Mouse (Mus musculus): Measurements from ENCODE around the gene Uhrf1. TPM values are rescaled to one million over a fixed set of nuclear protein-coding genes. Genes with fewer than 3 reads are reported as not detected.

Gene Uhrf1
- total and polyA plus RNA-seq, 2 experiments from 2014 or later, result 4.7 to 10.0 TPM

DNA sequence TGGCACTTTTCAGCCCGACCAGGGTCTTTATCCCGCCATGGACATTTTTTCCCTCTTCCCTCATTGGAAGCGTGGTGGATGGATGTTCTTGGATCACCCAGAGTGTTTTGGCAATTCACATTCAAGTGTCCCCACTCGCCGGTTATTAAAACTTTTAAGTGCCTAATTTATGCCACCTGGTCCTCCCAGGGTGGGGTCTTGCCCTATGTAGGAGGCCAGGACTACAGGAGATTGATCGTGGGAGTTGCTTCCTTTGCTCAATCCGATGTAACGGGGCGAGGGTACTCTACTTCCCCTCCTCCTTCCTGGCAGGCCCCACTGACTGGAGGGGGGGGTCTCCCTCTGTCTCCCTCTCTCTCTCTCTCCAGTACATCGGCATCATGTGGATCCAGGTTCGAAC lies 1.6 kb downstream of the Uhrf1 start:
- Histone ChIP-seq H3K27ac (ENCODE audit: low read depth, low read length) (no peak overlapping the region), H3K36me3 (ENCODE audit: insufficient read depth, low read length) (no peaks in the 10 kb centered on the region), H3K9ac (replicated peaks; ENCODE audit: low read length, poor library complexity, severe bottlenecking) (no peak overlapping the region), H3K4me3 (ENCODE audit: low read depth, low read length) (peak overlapping the region; percentile 60; the same call in 1 of the 2 replicates), H3K4me1 (ENCODE audit: insufficient read depth, low read length) (0 out of 2 replicates have a peak, but pooled peaks cover 3% of the 10 kb centered on the region), H3K9me3 (ENCODE audit: low read length) (no peaks in the 10 kb centered on the region), H3K27me3 (ENCODE audit: insufficient read depth, low read length) (no peaks in the 10 kb centered on the region), H3K4me2 (ENCODE audit: low read depth, low read length, poor library complexity, severe bottlenecking) (peak overlapping the region; percentile 95)
- TF ChIP-seq CTCF (IDR thresholded peaks at IDR 0.05), result no peak
- ATAC-seq (ENCODE audit: low FRiP score) (no peak), DNase-seq (ENCODE audit: low spot score) (no peak)
- 13% methylated on average over 11 of the region's 11 CpGs for WGBS

- no peak for TF ChIP-seq CTCF (IDR thresholded peaks at IDR 0.05)
- Histone ChIP-seq H3K4me3 (ENCODE audit: low read depth, low read length) (no peak overlapping the region), H3K4me1 (ENCODE audit: insufficient read depth, low read length) (0 out of 2 replicates have a peak, but pooled peaks cover 3% of the 10 kb centered on the region), H3K9me3 (ENCODE audit: low read length) (no peaks in the 10 kb centered on the region), H3K27ac (ENCODE audit: low read depth, low read length) (no peak overlapping the region), H3K36me3 (ENCODE audit: insufficient read depth, low read length) (no peaks in the 10 kb centered on the region), H3K27me3 (ENCODE audit: insufficient read depth, low read length) (no peaks in the 10 kb centered on the region), H3K9ac (replicated peaks; ENCODE audit: low read length, poor library complexity, severe bottlenecking) (no peak overlapping the region), H3K4me2 (ENCODE audit: low read depth, low read length, poor library complexity, severe bottlenecking) (peak overlapping the region; percentile 95; the same call in 1 of the 2 replicates)
- 36% methylated on average over 8 of the region's 9 CpGs for WGBS
- ATAC-seq (ENCODE audit: low FRiP score), result no peak
- DNase-seq (ENCODE audit: low spot score), result no peak
Observed at GRCm38 (mm10) chr17:56305156-56305555, 2.0 kb downstream of the Uhrf1 start.

DNA sequence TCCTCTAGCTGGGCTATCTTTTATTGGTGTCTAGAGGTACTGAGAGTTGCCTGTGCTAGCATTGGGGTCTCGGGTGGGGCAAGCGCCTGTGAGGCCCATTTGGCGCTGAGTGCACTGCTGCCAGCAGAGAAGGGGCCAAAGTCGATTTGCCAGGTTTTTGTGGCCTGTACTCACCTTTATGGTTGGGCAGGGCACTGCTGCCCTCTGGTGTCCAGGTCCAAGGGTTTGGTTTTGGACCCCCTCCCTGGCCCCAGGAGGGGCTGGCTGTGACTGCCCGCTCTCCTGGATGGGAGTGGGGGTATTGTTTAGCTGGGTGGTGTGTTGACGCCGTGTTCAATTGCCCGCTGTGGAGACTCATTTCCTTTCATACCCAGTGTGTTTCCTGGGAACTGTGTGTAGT lies 2.7 kb downstream of the Uhrf1 start:
- no peaks in the 10 kb centered on the region for H3K36me3 ChIP-seq (ENCODE audit: insufficient read depth, low read length)
- TF ChIP-seq CTCF (IDR thresholded peaks at IDR 0.05), result peak; percentile 55
- WGBS, result 63% methylated on average over 8 of the region's 8 CpGs
- H3K4me2 ChIP-seq (ENCODE audit: low read depth, low read length, poor library complexity, severe bottlenecking), result no peak overlapping the region
- H3K27me3 ChIP-seq (ENCODE audit: insufficient read depth, low read length), result no peaks in the 10 kb centered on the region
- H3K4me1 ChIP-seq (ENCODE audit: insufficient read depth, low read length), result 0 out of 2 replicates have a peak, but pooled peaks cover 3% of the 10 kb centered on the region
- H3K9me3 ChIP-seq (ENCODE audit: low read length), result no peaks in the 10 kb centered on the region
- no peak overlapping the region for H3K4me3 ChIP-seq (ENCODE audit: low read depth, low read length)
- DNase-seq (ENCODE audit: low spot score) (peak; percentile 7), ATAC-seq (ENCODE audit: low FRiP score) (no peak)
- no peak overlapping the region for H3K9ac ChIP-seq (replicated peaks; ENCODE audit: low read length, poor library complexity, severe bottlenecking)
- no peak overlapping the region for H3K27ac ChIP-seq (ENCODE audit: low read depth, low read length)

DNA sequence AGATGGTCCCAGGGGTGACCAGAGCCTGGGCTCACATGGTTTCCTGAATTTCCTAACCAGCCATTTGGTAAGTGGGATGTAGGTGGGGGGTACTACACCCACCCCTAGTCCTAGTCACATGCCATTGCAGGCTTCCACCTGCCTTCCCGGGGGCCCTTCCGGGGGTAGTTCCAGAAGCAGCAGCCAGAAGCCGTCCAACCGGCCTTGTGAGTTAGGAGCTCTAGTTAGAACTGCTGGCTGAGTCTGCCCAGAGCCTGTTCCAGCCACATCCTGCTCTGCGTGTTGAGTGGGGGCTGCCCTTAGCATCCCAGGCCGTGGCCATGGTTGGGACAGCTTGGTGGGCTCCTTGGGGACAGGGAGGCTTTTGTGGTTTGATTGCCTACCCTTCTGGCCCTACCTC lies 5.0 kb downstream of the Uhrf1 start:
- Histone ChIP-seq H3K27me3 (ENCODE audit: insufficient read depth, low read length) (no peaks in the 10 kb centered on the region), H3K9me3 (ENCODE audit: low read length) (no peaks in the 10 kb centered on the region), H3K4me3 (ENCODE audit: low read depth, low read length) (no peak overlapping the region), H3K36me3 (ENCODE audit: insufficient read depth, low read length) (no peaks in the 10 kb centered on the region), H3K27ac (ENCODE audit: low read depth, low read length) (no peak overlapping the region), H3K9ac (replicated peaks; ENCODE audit: low read length, poor library complexity, severe bottlenecking) (no peak overlapping the region), H3K4me2 (ENCODE audit: low read depth, low read length, poor library complexity, severe bottlenecking) (no peak overlapping the region), H3K4me1 (ENCODE audit: insufficient read depth, low read length) (0 out of 2 replicates have a peak, but pooled peaks cover 3% of the 10 kb centered on the region)
- 83% methylated on average over 6 of the region's 6 CpGs for WGBS
- ATAC-seq (ENCODE audit: low FRiP score) (no peak), DNase-seq (ENCODE audit: low spot score) (no peak)
- no peak for TF ChIP-seq CTCF (IDR thresholded peaks at IDR 0.05)

DNA sequence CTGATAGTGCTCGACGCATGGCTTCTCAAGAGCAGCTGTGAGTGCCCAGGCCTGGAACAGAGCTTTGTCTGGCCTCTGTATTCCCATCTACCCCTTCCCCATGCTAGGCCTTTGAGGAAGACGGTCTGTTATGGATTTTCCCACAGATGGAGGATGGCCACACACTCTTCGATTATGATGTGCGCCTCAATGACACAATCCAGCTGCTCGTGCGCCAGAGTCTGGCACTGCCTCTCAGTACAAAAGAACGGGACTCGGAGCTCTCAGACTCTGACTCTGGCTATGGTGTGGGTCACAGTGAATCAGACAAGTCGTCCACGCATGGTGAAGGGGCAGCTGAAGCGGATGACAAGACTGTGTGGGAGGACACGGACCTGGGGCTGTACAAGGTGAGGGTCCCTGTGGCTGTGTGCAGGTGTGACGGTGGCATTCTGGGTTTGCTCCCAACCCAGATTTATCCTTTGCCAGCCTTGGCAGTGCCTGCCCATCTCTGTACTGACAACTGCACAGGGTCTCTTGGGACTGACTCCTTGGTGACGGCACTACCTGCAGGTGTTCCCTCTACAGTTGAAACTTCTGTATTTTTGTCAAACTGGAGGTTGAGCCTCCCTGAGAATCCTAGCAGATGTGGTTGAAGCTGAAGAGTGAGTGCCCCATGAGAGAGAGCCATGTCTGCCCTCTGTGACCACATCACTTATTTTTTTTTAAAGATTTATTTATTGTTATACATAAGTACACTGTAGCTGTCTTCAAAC lies 6.2 kb downstream of the Uhrf1 start:
- Histone ChIP-seq H3K9me3 (ENCODE audit: low read length) (no peaks in the 10 kb centered on the region), H3K4me3 (ENCODE audit: low read depth, low read length) (no peak overlapping the region), H3K9ac (replicated peaks; ENCODE audit: low read length, poor library complexity, severe bottlenecking) (no peak overlapping the region; the same call in 1 of the 2 replicates), H3K4me1 (ENCODE audit: insufficient read depth, low read length) (no peaks in the 10 kb centered on the region), H3K36me3 (ENCODE audit: insufficient read depth, low read length) (no peaks in the 10 kb centered on the region), H3K27ac (ENCODE audit: low read depth, low read length) (no peak overlapping the region), H3K4me2 (ENCODE audit: low read depth, low read length, poor library complexity, severe bottlenecking) (no peak overlapping the region), H3K27me3 (ENCODE audit: insufficient read depth, low read length) (no peaks in the 10 kb centered on the region)
- no peak for TF ChIP-seq CTCF (IDR thresholded peaks at IDR 0.05)
- DNase-seq (ENCODE audit: low spot score), result no peak
- WGBS, result 90% methylated on average over 15 of the region's 15 CpGs
- no peak for ATAC-seq (ENCODE audit: low FRiP score)

GRCm38 (mm10) chr17:56324419-56324818 lies 21.3 kb downstream of the Uhrf1 start:
- TF ChIP-seq CTCF (IDR thresholded peaks at IDR 0.05), result no peak
- Histone ChIP-seq H3K4me2 (ENCODE audit: low read depth, low read length, poor library complexity, severe bottlenecking) (no peak overlapping the region), H3K4me1 (ENCODE audit: insufficient read depth, low read length) (peaks cover 12% of the 10 kb centered on the region), H3K27ac (ENCODE audit: low read depth, low read length) (no peak overlapping the region), H3K9me3 (ENCODE audit: low read length) (no peaks in the 10 kb centered on the region), H3K27me3 (ENCODE audit: insufficient read depth, low read length) (no peaks in the 10 kb centered on the region), H3K4me3 (ENCODE audit: low read depth, low read length) (no peak overlapping the region), H3K9ac (replicated peaks; ENCODE audit: low read length, poor library complexity, severe bottlenecking) (no peak overlapping the region), H3K36me3 (ENCODE audit: insufficient read depth, low read length) (no peaks in the 10 kb centered on the region)
- WGBS, result 67% methylated on average over 3 of the region's 3 CpGs
- ATAC-seq (ENCODE audit: low FRiP score), result no peak
- no peak for DNase-seq (ENCODE audit: low spot score)
